Mouse (Mus musculus): ENCODE results near the gene Ankrd55.

GRCm38 (mm10) chr13:112364698-112365097 lies 76.4 kb downstream of the Ankrd55 start:
- TF ChIP-seq CTCF (IDR thresholded peaks at IDR 0.05; ENCODE audit: extremely low read depth, insufficient read depth, insufficient read length, insufficient replicate concordance), result no peak
- no peak for TF ChIP-seq POLR2A (IDR thresholded peaks at IDR 0.05; ENCODE audit: low read depth, low read length)

All from spleen, adult 2 months (tissue).